Mouse (Mus musculus): Measurements from ENCODE around the gene Acvr1. TPM values are rescaled to one million over a fixed set of nuclear protein-coding genes. Genes with fewer than 3 reads are reported as not detected.

Acvr1 gene
- total and polyA plus RNA-seq, 2 experiments from 2014 or later: 5.9 to 13.5 TPM

DNA sequence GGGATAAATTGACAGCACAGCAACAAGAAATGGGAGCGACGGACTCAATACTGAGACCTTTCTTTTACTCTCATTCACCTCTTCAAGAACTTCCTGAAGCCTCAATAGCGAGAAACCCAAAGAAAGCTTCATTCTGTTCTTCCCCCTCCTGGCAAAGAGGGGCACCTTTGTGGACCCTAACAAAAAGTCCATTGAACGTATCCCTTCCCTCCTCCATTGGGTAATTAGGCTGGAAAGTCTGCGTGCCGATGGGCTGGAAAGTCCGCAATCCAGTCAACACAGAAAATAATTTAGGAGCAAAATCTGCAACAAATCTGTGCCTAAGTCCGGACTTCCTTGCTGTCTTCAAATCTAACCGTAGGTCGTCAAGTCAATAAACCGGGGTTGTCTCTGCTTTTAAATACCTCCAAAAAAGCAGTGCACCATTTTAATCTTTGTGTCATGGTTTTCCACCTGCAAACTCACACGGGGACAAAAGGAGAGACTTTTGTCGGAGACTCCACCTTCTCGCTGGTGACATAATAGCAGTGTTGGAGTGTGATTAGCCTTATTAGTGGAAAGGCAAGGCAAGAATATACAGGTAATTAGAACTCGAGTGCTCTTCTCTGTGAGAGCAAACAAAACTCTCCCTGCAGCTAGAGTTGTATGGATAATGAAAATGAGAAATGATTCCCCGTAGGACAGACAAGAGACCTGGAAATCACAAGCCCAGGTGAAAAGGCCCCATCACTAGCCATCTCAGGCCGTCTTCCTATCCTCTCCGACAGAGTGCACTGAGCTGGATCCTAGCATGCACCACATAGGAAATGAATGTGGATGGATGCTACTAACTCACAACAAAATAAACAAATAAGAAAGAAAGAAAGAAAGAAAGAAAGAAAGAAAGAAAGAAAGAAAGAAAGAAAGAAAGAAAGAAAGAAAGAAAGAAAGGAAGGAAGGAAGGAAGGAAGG, 73.0 kb downstream of the Acvr1 start:
- ATAC-seq (ENCODE audit: insufficient read depth, low read depth): no peak
- Histone ChIP-seq H3K27me3 (ENCODE audit: control insufficient read depth, insufficient read depth, low read length) (no peaks in the 10 kb centered on the region), H3K27ac (ENCODE audit: low read depth) (no peak overlapping the region), H3K4me2 (ENCODE audit: low read depth, low read length) (no peak overlapping the region), H3K4me3 (ENCODE audit: low read depth, low read length) (no peak overlapping the region), H3K4me1 (ENCODE audit: control insufficient read depth, insufficient read depth) (peaks cover 25% of the 10 kb centered on the region), H3K9me3 (replicated peaks; ENCODE audit: control insufficient read depth, low read length) (no peaks in the 10 kb centered on the region), H3K9ac (replicated peaks; ENCODE audit: low read depth, low read length) (no peak overlapping the region), H3K36me3 (replicated peaks; ENCODE audit: control insufficient read depth, insufficient read depth, low read length) (no peaks in the 10 kb centered on the region)
- WGBS: 91% methylated on average over 18 of the region's 18 CpGs
- no peak for TF ChIP-seq EP300 (IDR thresholded peaks at IDR 0.05; ENCODE audit: low read depth)
- no peak for TF ChIP-seq CTCF (IDR thresholded peaks at IDR 0.05; ENCODE audit: low read depth)
- no peak for DNase-seq (ENCODE audit: low spot score)

DNA sequence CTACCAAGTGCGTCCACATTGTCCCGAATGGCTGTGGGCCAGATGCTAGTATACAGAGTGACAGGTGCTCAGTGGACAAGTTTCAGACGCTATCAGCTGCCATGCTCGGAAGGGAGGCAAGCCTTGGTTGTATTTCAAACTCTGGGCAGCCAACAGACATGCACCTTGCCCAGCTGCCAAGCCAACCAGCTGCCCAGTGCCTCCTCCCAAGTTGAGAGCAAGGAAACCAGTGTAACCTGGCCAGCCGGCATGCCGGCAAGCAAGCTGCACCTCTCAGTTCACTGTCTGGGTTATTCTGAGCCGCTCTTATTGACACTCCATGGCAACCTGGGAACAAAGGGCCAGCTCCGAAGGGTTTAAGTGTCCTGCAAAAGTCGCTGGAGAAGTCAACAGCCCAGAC, 77.7 kb downstream of the Acvr1 start:
- H3K4me2 ChIP-seq (ENCODE audit: low read depth, low read length): peak overlapping the region; percentile 33
- H3K9ac ChIP-seq (replicated peaks; ENCODE audit: low read depth, low read length): no peak overlapping the region
- peak overlapping the region; percentile 64 for H3K27ac ChIP-seq (ENCODE audit: low read depth)
- ATAC-seq (ENCODE audit: insufficient read depth, low read depth) (peak; percentile 66), DNase-seq (ENCODE audit: low spot score) (peak; percentile 50)
- no peaks in the 10 kb centered on the region for H3K27me3 ChIP-seq (ENCODE audit: control insufficient read depth, insufficient read depth, low read length)
- no peaks in the 10 kb centered on the region for H3K9me3 ChIP-seq (replicated peaks; ENCODE audit: control insufficient read depth, low read length)
- WGBS: 36% methylated on average over 9 of the region's 9 CpGs
- no peaks in the 10 kb centered on the region for H3K36me3 ChIP-seq (replicated peaks; ENCODE audit: control insufficient read depth, insufficient read depth, low read length)
- TF ChIP-seq EP300 (IDR thresholded peaks at IDR 0.05; ENCODE audit: low read depth) (no peak), CTCF (IDR thresholded peaks at IDR 0.05; ENCODE audit: low read depth) (no peak)
- H3K4me1 ChIP-seq (ENCODE audit: control insufficient read depth, insufficient read depth): peaks cover 56% of the 10 kb centered on the region
- H3K4me3 ChIP-seq (ENCODE audit: low read depth, low read length): no peak overlapping the region

DNA sequence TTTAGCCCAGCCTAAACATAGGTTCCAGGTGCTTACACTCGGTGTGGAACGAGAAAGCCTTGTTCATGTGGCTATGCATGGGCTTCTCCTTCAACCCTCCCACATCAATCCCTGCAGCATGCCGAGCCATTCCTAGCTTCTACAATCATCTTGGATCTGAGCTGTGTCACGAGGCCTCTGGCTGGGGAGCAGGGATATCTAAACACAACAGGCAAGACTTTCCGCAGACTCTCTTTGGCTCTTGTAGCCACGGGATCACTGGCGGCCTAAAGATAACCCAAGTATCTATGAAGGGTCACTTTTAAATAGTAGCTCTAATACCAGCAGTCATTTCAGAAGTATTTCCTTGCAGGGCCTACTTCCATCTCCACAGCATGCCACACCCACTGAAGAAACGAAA, 78.6 kb downstream of the Acvr1 start:
- Histone ChIP-seq H3K4me2 (ENCODE audit: low read depth, low read length) (peak overlapping the region; percentile 10; the same call in 1 of the 2 replicates), H3K9ac (replicated peaks; ENCODE audit: low read depth, low read length) (no peak overlapping the region), H3K4me3 (ENCODE audit: low read depth, low read length) (no peak overlapping the region), H3K9me3 (replicated peaks; ENCODE audit: control insufficient read depth, low read length) (no peaks in the 10 kb centered on the region), H3K27me3 (ENCODE audit: control insufficient read depth, insufficient read depth, low read length) (no peaks in the 10 kb centered on the region), H3K4me1 (ENCODE audit: control insufficient read depth, insufficient read depth) (peaks cover 57% of the 10 kb centered on the region), H3K27ac (ENCODE audit: low read depth) (peak overlapping the region; percentile 64), H3K36me3 (replicated peaks; ENCODE audit: control insufficient read depth, insufficient read depth, low read length) (0 out of 2 replicates have a peak, but pooled peaks cover under 1% of the 10 kb centered on the region)
- DNase-seq (ENCODE audit: low spot score) (no peak), ATAC-seq (ENCODE audit: insufficient read depth, low read depth) (no peak)
- TF ChIP-seq EP300 (IDR thresholded peaks at IDR 0.05; ENCODE audit: low read depth) (no peak), CTCF (IDR thresholded peaks at IDR 0.05; ENCODE audit: low read depth) (no peak)
- WGBS: 19% methylated on average over 8 of the region's 8 CpGs

DNA sequence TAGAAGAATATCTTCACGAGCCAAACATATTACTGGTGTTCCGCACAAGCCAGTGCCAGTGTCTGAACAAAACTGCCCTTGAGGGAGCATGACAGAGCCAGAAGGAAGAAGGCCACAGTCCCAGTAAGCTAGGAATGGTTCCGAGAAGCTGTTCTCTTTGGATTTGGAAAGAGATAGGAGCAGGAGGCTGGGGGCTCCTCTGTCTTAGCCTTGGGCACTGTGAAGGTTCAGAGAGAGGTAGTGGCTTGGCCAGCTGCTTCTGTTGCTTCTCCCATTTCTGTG, 79.7 kb downstream of the Acvr1 start:
- Histone ChIP-seq H3K4me2 (ENCODE audit: low read depth, low read length) (no peak overlapping the region), H3K4me1 (ENCODE audit: control insufficient read depth, insufficient read depth) (peaks cover 57% of the 10 kb centered on the region), H3K36me3 (replicated peaks; ENCODE audit: control insufficient read depth, insufficient read depth, low read length) (0 out of 2 replicates have a peak, but pooled peaks cover 3% of the 10 kb centered on the region), H3K4me3 (ENCODE audit: low read depth, low read length) (no peak overlapping the region), H3K27ac (ENCODE audit: low read depth) (peak overlapping the region; percentile 47; the same call in 1 of the 2 replicates), H3K9ac (replicated peaks; ENCODE audit: low read depth, low read length) (no peak overlapping the region), H3K9me3 (replicated peaks; ENCODE audit: control insufficient read depth, low read length) (no peaks in the 10 kb centered on the region), H3K27me3 (ENCODE audit: control insufficient read depth, insufficient read depth, low read length) (no peaks in the 10 kb centered on the region)
- DNase-seq (ENCODE audit: low spot score): no peak
- ATAC-seq (ENCODE audit: insufficient read depth, low read depth): no peak
- 53% methylated on average over 3 of the region's 3 CpGs for WGBS
- TF ChIP-seq EP300 (IDR thresholded peaks at IDR 0.05; ENCODE audit: low read depth) (no peak), CTCF (IDR thresholded peaks at IDR 0.05; ENCODE audit: low read depth) (no peak)

DNA sequence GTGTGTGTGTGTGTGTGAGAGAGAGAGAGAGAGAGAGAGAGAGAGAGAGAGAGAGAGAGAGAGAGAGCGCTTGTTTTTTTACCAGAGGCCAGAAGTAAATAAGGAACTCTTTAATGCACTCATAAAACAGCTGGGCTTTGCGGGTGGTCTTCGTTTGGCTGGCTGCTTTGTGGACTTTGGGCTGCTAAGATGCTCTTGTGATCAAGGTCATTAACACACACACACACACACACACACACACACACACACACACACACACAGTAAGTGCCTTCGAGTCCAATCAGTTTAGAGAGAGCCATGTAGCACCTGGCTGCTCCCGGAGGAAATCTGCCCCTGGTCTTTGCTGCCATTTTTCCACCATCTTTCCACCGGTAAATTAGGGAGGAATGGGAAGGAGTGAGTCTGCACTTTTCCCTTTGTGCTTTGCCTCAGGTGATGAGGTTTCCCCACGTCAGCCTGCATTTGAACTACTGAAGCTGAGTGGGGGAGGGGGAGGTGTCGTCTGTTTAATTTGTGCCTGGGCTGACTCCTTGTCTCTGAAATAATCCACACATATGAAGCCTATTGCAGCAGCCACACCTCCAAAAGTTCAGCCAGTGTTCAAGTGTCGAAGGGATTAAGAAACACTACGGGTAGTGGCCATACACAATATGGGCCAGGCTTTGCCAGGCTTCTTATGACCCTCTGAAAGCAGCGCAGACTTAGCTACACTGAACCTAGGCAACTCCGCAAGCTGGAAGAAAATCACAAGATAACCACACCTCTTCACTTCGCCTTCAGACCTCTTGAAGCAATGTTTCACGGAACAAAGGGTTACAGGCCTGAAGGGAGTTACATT, 80.3 kb downstream of the Acvr1 start:
- Histone ChIP-seq H3K4me3 (ENCODE audit: low read depth, low read length) (no peak overlapping the region), H3K4me1 (ENCODE audit: control insufficient read depth, insufficient read depth) (peaks cover 57% of the 10 kb centered on the region), H3K27me3 (ENCODE audit: control insufficient read depth, insufficient read depth, low read length) (no peaks in the 10 kb centered on the region), H3K36me3 (replicated peaks; ENCODE audit: control insufficient read depth, insufficient read depth, low read length) (0 out of 2 replicates have a peak, but pooled peaks cover 3% of the 10 kb centered on the region), H3K9ac (replicated peaks; ENCODE audit: low read depth, low read length) (no peak overlapping the region), H3K4me2 (ENCODE audit: low read depth, low read length) (no peak overlapping the region), H3K27ac (ENCODE audit: low read depth) (peak overlapping the region; percentile 47; the same call in 1 of the 2 replicates), H3K9me3 (replicated peaks; ENCODE audit: control insufficient read depth, low read length) (no peaks in the 10 kb centered on the region)
- TF ChIP-seq CTCF (IDR thresholded peaks at IDR 0.05; ENCODE audit: low read depth): no peak
- no peak for TF ChIP-seq EP300 (IDR thresholded peaks at IDR 0.05; ENCODE audit: low read depth)
- ATAC-seq (ENCODE audit: insufficient read depth, low read depth): no peak
- WGBS: 71% methylated on average over 14 of the region's 14 CpGs
- no peak for DNase-seq (ENCODE audit: low spot score)

Measured in heart, postnatal 0 days (tissue).